Mouse (Mus musculus) midbrain, embryonic 14.5 days (tissue): ENCODE data around the gene Asb10. TPM values are rescaled to one million over a fixed set of nuclear protein-coding genes. Genes with fewer than 3 reads are reported as not detected.

Source experiments
- ATAC-seq: fragments of 200-750 bp; cut with Nextera tagmentation; 2 replicates; pipeline ENCODE4 v1.8.0; 2017; ENCODE audit warnings: moderate number of reproducible peaks, moderate library complexity; ENCODE audit not compliant: low FRiP score, low TSS enrichment
- DNase-seq: peaks from one replicate; pipeline ENCODE4 v3.0.0-alpha.2; 2015
- H3K27ac ChIP-seq: fragments of 300-500 bp; sonication (generic); replicated peaks from 2 replicates; pipeline ENCODE4 v1.5.1; 2014; ENCODE audit warnings: mild to moderate bottlenecking, low read depth, low read length, moderate library complexity
- H3K27me3 ChIP-seq: fragments of 300-500 bp; sonication (generic); 2 replicates; pipeline ENCODE4 v1.6.1; 2014; ENCODE audit warnings: low read length, control low read depth, mixed read lengths; ENCODE audit not compliant: control insufficient read depth, insufficient read depth
- H3K36me3 ChIP-seq: fragments of 300-500 bp; sonication (generic); 2 replicates; pipeline ENCODE4 v1.6.1; 2014; ENCODE audit warnings: low read length, control low read depth; ENCODE audit not compliant: control insufficient read depth, insufficient read depth
- H3K4me1 ChIP-seq: fragments of 300-500 bp; sonication (generic); 2 replicates; pipeline ENCODE4 v1.6.1; 2014; ENCODE audit warnings: mild to moderate bottlenecking, antibody characterized with exemption, low read length, control low read depth; ENCODE audit not compliant: control insufficient read depth, insufficient read depth
- H3K4me2 ChIP-seq: fragments of 300-500 bp; sonication (generic); 2 replicates; pipeline ENCODE4 v1.6.1; 2014; ENCODE audit warnings: mild to moderate bottlenecking, low read length, moderate library complexity
- H3K4me3 ChIP-seq: fragments of 300-500 bp; sonication (generic); replicated peaks from 2 replicates; pipeline ENCODE4 v1.5.1; 2014; ENCODE audit warnings: low read depth, low read length
- H3K9ac ChIP-seq: fragments of 300-500 bp; sonication (generic); replicated peaks from 2 replicates; pipeline ENCODE4 v1.6.1; 2014; ENCODE audit warnings: mild to moderate bottlenecking, low read length, moderate library complexity
- H3K9me3 ChIP-seq: fragments of 300-500 bp; sonication (generic); 2 replicates; pipeline ENCODE4 v1.6.1; 2016; ENCODE audit warnings: low read length, control low read depth, mixed read lengths; ENCODE audit not compliant: control insufficient read depth
- whole genome bisulfite sequencing: fragments of 180-500 bp; shearing (Covaris S2); extraction: QIAGEN DNeasy Blood & Tissue Kit; methylation state at CpG from one replicate; pipeline ENCODE4 v1.1.7; 2014; 5-methylcytosine and 5-hydroxymethylcytosine counted together
- polyA plus RNA-seq: library from polyadenylated mRNA; unstranded; fragments of >200 nt; fragmentation: Nextera tagmentation; extraction: Ambion mirVana; gene quantifications from 2 replicates; pipeline ENCODE4 v1.2.1, GENCODE M21; 2014

The Asb10 gene
- polyA plus RNA-seq, 1 experiment from 2014 or later = 0.12 TPM

GRCm38 (mm10) chr5:24526889-24527230 is 13.9 kb downstream of the Asb10 start, which contains the start of gene Gbx1:
Gbx1 (minus strand) TSS chr5:24527202.
- Histone ChIP-seq H3K27me3 (peaks cover 71% of the 10 kb centered on the region), H3K27ac (no peak within 1 kb of the TSS), H3K4me3 (peak within 1 kb of the TSS; percentile 42), H3K9ac (peak within 1 kb of the TSS; percentile 45), H3K36me3 (no peaks in the 10 kb centered on the region), H3K4me2 (peak within 1 kb of the TSS; percentile 90), H3K4me1 (peaks cover 11% of the 10 kb centered on the region; the same call in 1 of the 2 replicates), H3K9me3 (no peaks in the 10 kb centered on the region)
- ATAC-seq (no peak), DNase-seq (peak; percentile 51)
- WGBS = 1% methylated on average over 49 of the region's 49 CpGs

DNA sequence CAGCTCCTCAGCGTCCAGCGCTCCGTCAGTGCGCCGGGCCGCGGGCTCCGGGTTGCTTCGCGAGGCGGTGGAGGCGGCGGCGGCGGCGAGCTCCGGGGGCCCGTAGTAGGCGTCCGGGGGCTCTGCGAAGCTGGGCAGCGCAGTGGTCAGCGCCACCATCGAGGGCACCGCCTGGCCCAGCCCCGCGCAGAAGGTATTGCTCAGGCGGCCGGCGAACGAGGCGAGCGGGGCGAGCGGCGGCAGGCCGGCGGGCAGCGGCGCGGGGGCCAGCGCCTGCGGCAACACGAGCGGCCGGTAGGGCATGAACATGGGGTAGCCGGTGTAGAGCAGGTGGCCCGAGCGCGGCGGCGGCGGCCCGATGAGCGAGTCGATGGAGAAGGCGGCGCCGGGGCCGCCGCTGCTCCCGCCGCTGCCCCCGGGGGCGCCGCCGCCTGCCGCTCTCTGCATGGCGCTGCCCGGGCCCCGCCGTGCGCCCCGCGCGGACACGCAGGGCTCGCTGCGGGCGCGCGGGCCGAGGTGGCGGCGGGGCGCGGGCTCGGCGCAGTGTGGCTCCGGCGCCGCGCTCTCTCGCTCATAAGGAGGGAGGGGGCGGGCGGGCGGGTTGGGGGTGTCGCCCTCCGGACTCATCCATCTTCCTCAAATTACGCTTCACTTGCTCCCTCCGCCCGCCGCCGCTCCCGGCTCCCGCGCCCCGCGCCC is 14.4 kb downstream of the Asb10 start:
- H3K4me1 ChIP-seq = peaks cover 11% of the 10 kb centered on the region; the same call in 1 of the 2 replicates
- WGBS = under 1% methylated on average over 83 of the region's 109 CpGs
- no peaks in the 10 kb centered on the region for H3K9me3 ChIP-seq
- H3K27ac ChIP-seq = no peak overlapping the region
- H3K9ac ChIP-seq = peak overlapping the region; percentile 45
- H3K4me2 ChIP-seq = peak overlapping the region; percentile 90
- no peaks in the 10 kb centered on the region for H3K36me3 ChIP-seq
- ATAC-seq (no peak), DNase-seq (peak; percentile 53)
- peak overlapping the region; percentile 42 for H3K4me3 ChIP-seq
- H3K27me3 ChIP-seq = peaks cover 72% of the 10 kb centered on the region

GRCm38 (mm10) chr5:24525360-24526189 is 15.2 kb downstream of the Asb10 start:
- peak overlapping the region; percentile 45; the same call in 1 of the 2 replicates for H3K9ac ChIP-seq
- peaks cover 72% of the 10 kb centered on the region for H3K27me3 ChIP-seq
- H3K4me2 ChIP-seq = peak overlapping the region; percentile 90
- peak overlapping the region; percentile 42 for H3K4me3 ChIP-seq
- 4% methylated on average over 34 of the region's 34 CpGs for WGBS
- H3K36me3 ChIP-seq = no peaks in the 10 kb centered on the region
- no peak overlapping the region for H3K27ac ChIP-seq
- DNase-seq = no peak
- peaks cover 11% of the 10 kb centered on the region; the same call in 1 of the 2 replicates for H3K4me1 ChIP-seq
- ATAC-seq = no peak
- no peaks in the 10 kb centered on the region for H3K9me3 ChIP-seq

- no peak overlapping the region for H3K27ac ChIP-seq
- 20% methylated on average over 4 of the region's 4 CpGs for WGBS
- H3K9ac ChIP-seq = no peak overlapping the region
- H3K36me3 ChIP-seq = no peaks in the 10 kb centered on the region
- no peaks in the 10 kb centered on the region for H3K9me3 ChIP-seq
- no peak overlapping the region for H3K4me3 ChIP-seq
- DNase-seq (no peak), ATAC-seq (no peak)
- no peak overlapping the region for H3K4me2 ChIP-seq
- H3K27me3 ChIP-seq = peaks cover 72% of the 10 kb centered on the region
- peaks cover 11% of the 10 kb centered on the region; the same call in 1 of the 2 replicates for H3K4me1 ChIP-seq
Measured at GRCm38 (mm10) chr5:24524522-24524921, 16.3 kb downstream of the Asb10 start.

GRCm38 (mm10) chr5:24523806-24524205 is 17.0 kb downstream of the Asb10 start:
- Histone ChIP-seq H3K4me3 (no peak overlapping the region), H3K36me3 (no peaks in the 10 kb centered on the region), H3K4me1 (peaks cover 11% of the 10 kb centered on the region; the same call in 1 of the 2 replicates), H3K9me3 (no peaks in the 10 kb centered on the region), H3K27ac (no peak overlapping the region), H3K4me2 (no peak overlapping the region), H3K9ac (no peak overlapping the region), H3K27me3 (peaks cover 64% of the 10 kb centered on the region)
- no peak for ATAC-seq
- no peak for DNase-seq
- WGBS = 40% methylated on average over 8 of the region's 8 CpGs

DNA sequence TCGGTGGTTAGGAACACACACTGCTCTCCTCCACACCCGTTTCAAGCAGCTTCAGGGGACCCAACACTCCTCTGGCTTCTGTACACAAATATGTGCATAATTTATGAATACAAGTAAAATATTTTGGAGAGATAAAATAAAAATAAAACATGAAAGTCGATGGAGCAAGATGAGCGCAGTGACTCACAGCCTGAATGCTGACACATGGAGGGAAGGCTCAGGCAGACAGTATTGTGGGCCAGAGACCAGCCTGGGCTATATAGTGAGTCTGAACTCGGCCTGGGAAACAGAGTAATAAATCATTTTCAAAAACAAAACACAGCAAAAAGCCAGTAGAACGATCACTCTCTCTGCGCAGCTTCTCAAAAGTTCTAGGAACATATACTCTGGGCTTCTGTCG is 19.4 kb downstream of the Asb10 start:
- Histone ChIP-seq H3K4me3 (no peak overlapping the region), H3K27ac (no peak overlapping the region), H3K36me3 (no peaks in the 10 kb centered on the region), H3K9me3 (no peaks in the 10 kb centered on the region), H3K27me3 (peaks cover 44% of the 10 kb centered on the region), H3K4me2 (no peak overlapping the region), H3K4me1 (peaks cover 5% of the 10 kb centered on the region; the same call in 1 of the 2 replicates), H3K9ac (no peak overlapping the region)
- DNase-seq (no peak), ATAC-seq (no peak)
- WGBS = 73% methylated on average over 8 of the region's 8 CpGs

- DNase-seq = no peak
- Histone ChIP-seq H3K9ac (no peak overlapping the region), H3K36me3 (no peaks in the 10 kb centered on the region), H3K27ac (no peak overlapping the region), H3K4me1 (no peaks in the 10 kb centered on the region), H3K4me2 (no peak overlapping the region), H3K9me3 (no peaks in the 10 kb centered on the region), H3K27me3 (no peaks in the 10 kb centered on the region), H3K4me3 (no peak overlapping the region)
- no peak for ATAC-seq
- 62% methylated on average over 8 of the region's 8 CpGs for WGBS
Measured at GRCm38 (mm10) chr5:24512271-24512670, 28.5 kb downstream of the Asb10 start.

DNA sequence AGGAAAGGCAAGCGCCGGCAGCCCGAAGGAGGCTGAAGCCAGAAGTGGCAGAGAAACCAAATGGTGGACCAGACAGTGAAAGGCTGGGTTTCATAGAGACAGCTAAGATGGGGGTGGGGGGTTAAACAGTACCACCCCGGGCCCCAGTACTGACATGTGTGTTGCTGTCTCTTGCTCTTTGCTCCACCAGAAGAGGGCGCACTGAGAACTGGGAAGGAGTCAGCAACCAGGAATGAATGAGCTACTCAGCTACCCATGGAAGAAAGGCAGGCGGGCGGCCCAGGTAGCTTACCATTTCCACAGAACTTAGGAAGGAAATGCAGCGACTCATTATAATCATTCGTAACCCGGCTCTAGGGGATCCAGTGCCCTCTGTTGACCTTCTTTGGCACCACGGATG is 30.1 kb downstream of the Asb10 start:
- ATAC-seq (no peak), DNase-seq (no peak)
- Histone ChIP-seq H3K4me1 (no peaks in the 10 kb centered on the region), H3K4me2 (no peak overlapping the region), H3K9me3 (no peaks in the 10 kb centered on the region), H3K9ac (no peak overlapping the region), H3K4me3 (no peak overlapping the region), H3K36me3 (no peaks in the 10 kb centered on the region), H3K27ac (no peak overlapping the region), H3K27me3 (no peaks in the 10 kb centered on the region)
- 49% methylated on average over 11 of the region's 11 CpGs for WGBS
